Mouse (Mus musculus) myocyte (in vitro differentiated cells): ENCODE results near the gene Vav3. TPM values are rescaled to one million over a fixed set of nuclear protein-coding genes. Genes with fewer than 3 reads are reported as not detected.

Source experiments
- H3K27me3 ChIP-seq: one replicate; pipeline ENCODE4 v1.6.1; 2011; ENCODE audit not compliant: control insufficient read depth, insufficient read depth, insufficient read length
- H3K36me3 ChIP-seq: one replicate; pipeline ENCODE4 v1.6.1; 2011; ENCODE audit not compliant: control insufficient read depth, insufficient read depth
- H3K4me2 ChIP-seq: one replicate; pipeline ENCODE4 v1.6.1; 2011; ENCODE audit warnings: low read depth, control low read depth
- H3K4me3 ChIP-seq: one replicate; pipeline ENCODE4 v1.5.1; 2011; ENCODE audit warnings: mild to moderate bottlenecking, control low read depth, moderate library complexity
- H3K79me2 ChIP-seq: one replicate; pipeline ENCODE4 v1.6.1; 2011; ENCODE audit not compliant: control insufficient read depth, insufficient read depth
- H3ac ChIP-seq: one replicate; pipeline ENCODE4 v1.6.1; 2011; ENCODE audit not compliant: control insufficient read depth, insufficient read length
- CEBPB ChIP-seq: IDR thresholded peaks from 2 replicates; pipeline ENCODE4 v1.6.1; 2011; ENCODE audit warnings: mild to moderate bottlenecking, moderate library complexity; ENCODE audit not compliant: poor library complexity, insufficient read depth, severe bottlenecking
- E2F4 ChIP-seq: IDR thresholded peaks from one replicate; pipeline ENCODE4 v1.6.1; 2011; ENCODE audit warnings: mild to moderate bottlenecking, control low read depth, moderate library complexity; ENCODE audit not compliant: insufficient read depth
- MAX ChIP-seq: IDR thresholded peaks from one replicate; pipeline ENCODE4 v1.6.1; 2011; ENCODE audit warnings: low read depth, mild to moderate bottlenecking, control low read depth
- MYOD1 ChIP-seq, 3 experiments: IDR thresholded peaks; one replicate each; pipeline ENCODE4 v1.6.1; 2011; ENCODE audit warnings: control low read depth in 2 of 3, low read depth in 2 of 3, mild to moderate bottlenecking in 2 of 3, moderate library complexity in 1 of 3; ENCODE audit not compliant: insufficient read length in 2 of 3, control insufficient read depth in 1 of 3
- MYOG ChIP-seq, 3 experiments: IDR thresholded peaks; one replicate each; pipeline ENCODE4 v1.6.1; 2011; ENCODE audit warnings: control low read depth in 2 of 3, low read depth in 2 of 3, mild to moderate bottlenecking in 2 of 3; ENCODE audit not compliant: insufficient read length in 2 of 3, control insufficient read depth in 1 of 3, insufficient read depth in 1 of 3
- POLR2A ChIP-seq: IDR thresholded peaks from one replicate; pipeline ENCODE4 v1.6.1; 2011; ENCODE audit warnings: low read depth, mild to moderate bottlenecking, control low read depth, moderate library complexity; ENCODE audit not compliant: insufficient read length
- POLR2AphosphoS2 ChIP-seq: IDR thresholded peaks from one replicate; pipeline ENCODE4 v1.6.1; 2011; ENCODE audit warnings: low read depth, control low read depth; ENCODE audit not compliant: insufficient read length
- REST ChIP-seq: IDR thresholded peaks from one replicate; pipeline ENCODE4 v1.6.1; 2011; ENCODE audit warnings: mild to moderate bottlenecking, control low read depth, moderate library complexity; ENCODE audit not compliant: insufficient read depth, insufficient read length
- SRF ChIP-seq: IDR thresholded peaks from one replicate; pipeline ENCODE4 v1.6.1; 2011; ENCODE audit warnings: low read depth; ENCODE audit not compliant: control insufficient read depth, insufficient read length
- TCF12 ChIP-seq: IDR thresholded peaks from one replicate; pipeline ENCODE4 v1.6.1; 2011; ENCODE audit warnings: mild to moderate bottlenecking, control low read depth; ENCODE audit not compliant: poor library complexity, insufficient read depth, severe bottlenecking
- TCF3 ChIP-seq: IDR thresholded peaks from one replicate; pipeline ENCODE4 v1.6.1; 2011; ENCODE audit warnings: low read depth, control low read depth; ENCODE audit not compliant: insufficient read length
- USF1 ChIP-seq: IDR thresholded peaks from one replicate; pipeline ENCODE4 v1.6.1; 2011; ENCODE audit warnings: low read depth, mild to moderate bottlenecking, control low read depth, moderate library complexity
- polyA plus RNA-seq: library from polyadenylated mRNA; unstranded; fragments of >200 nt; fragmentation: generic; extraction: Trizol; gene quantifications from one replicate; pipeline ENCODE4 v1.2.1, GENCODE M21; 2012; ENCODE audit warnings: missing spikeins

Gene Vav3
- polyA plus RNA-seq, 1 experiment, result 0.95 TPM

DNA sequence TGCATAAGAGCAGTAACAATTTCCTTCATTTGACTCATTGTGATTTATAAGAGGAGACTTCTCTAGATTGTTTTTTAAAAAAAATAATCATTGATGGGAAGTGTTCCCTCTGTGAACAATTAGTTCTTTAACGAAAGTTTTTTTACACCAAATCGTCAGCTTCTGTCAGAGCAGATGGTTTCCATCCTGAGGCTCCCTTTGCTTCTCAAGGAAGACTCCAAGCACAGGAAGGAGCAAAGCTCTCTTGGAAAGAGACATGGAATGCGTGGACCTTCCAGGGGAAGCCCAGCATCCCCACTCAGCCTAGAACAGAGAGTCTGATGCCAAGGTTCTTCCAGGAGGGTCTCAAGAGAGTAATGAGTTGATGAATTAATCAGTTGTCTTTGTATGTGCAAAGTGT, 281.3 kb downstream of the Vav3 start:
- H3K4me3 ChIP-seq, result no peak overlapping the region
- H3ac ChIP-seq, result no peak overlapping the region
- no peaks in the 10 kb centered on the region for H3K79me2 ChIP-seq
- H3K4me2 ChIP-seq, result no peak overlapping the region
- H3K36me3 ChIP-seq, result no peaks in the 10 kb centered on the region
- TF ChIP-seq REST (no peak), MAX (no peak), TCF3 (no peak), CEBPB (no peak), POLR2A (no peak), MYOD1 (IDR thresholded peaks at IDR 0.05; ENCODE audit: control insufficient read depth in 1 of 3, insufficient read length in 2 of 3, low read depth in 2 of 3) (no peak), E2F4 (no peak), TCF12 (no peak), MYOG (IDR thresholded peaks at IDR 0.05; ENCODE audit: control insufficient read depth in 1 of 3, insufficient read depth in 1 of 3, insufficient read length in 2 of 3, low read depth in 2 of 3) (no peak), USF1 (no peak), POLR2AphosphoS2 (no peak), SRF (no peak)
- H3K27me3 ChIP-seq, result no peaks in the 10 kb centered on the region

DNA sequence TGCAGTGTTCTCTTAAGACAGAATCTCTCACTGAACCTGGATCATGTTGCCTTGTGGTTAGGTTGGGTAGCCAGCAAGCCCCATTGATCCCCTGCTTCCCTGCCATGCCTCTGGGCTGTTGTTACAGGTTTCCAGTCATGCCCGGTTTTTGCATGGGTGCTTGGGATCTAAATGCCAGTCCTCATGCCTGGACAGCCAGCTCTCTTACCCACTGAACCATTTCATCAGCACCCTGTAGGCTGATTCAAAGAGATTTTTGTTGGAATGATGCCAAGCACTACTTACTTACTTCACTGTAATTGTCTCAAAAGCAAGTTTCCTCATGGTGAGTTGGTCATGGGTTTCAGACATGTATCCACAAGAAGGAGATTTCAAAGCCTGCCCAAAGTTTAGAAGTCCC, 281.9 kb downstream of the Vav3 start:
- no peak overlapping the region for H3K4me3 ChIP-seq
- no peaks in the 10 kb centered on the region for H3K27me3 ChIP-seq
- TF ChIP-seq MYOG (IDR thresholded peaks at IDR 0.05; ENCODE audit: control insufficient read depth in 1 of 3, insufficient read depth in 1 of 3, insufficient read length in 2 of 3, low read depth in 2 of 3), result no peak
- no peak for TF ChIP-seq POLR2A
- TF ChIP-seq MYOD1 (IDR thresholded peaks at IDR 0.05; ENCODE audit: control insufficient read depth in 1 of 3, insufficient read length in 2 of 3, low read depth in 2 of 3), result no peak
- no peak for TF ChIP-seq POLR2AphosphoS2
- TF ChIP-seq USF1, result no peak
- no peak for TF ChIP-seq SRF
- TF ChIP-seq CEBPB, result no peak
- TF ChIP-seq E2F4, result no peak
- TF ChIP-seq REST, result no peak
- no peak for TF ChIP-seq TCF12
- TF ChIP-seq TCF3, result no peak
- TF ChIP-seq MAX, result no peak
- no peak overlapping the region for H3ac ChIP-seq
- no peaks in the 10 kb centered on the region for H3K36me3 ChIP-seq
- H3K4me2 ChIP-seq, result no peak overlapping the region
- no peaks in the 10 kb centered on the region for H3K79me2 ChIP-seq

DNA sequence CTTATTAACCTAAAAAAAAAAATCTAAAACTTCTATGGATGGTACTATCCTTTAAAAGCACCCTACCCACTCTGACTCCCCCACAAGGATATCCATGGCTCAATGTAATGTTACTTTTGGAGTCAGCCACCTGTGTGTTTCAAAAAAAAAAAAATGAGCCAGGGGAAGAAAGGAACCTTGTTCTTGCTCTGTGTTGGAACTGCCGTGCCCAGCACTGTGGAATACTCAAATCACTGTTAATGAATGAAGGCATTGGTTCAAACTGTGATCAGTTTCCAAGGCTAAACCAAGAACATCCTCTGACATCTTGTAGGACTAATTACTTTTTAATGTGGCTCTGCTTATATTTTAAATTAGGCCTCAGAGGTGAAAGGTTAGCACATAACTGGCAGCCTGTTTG, 282.4 kb downstream of the Vav3 start:
- Histone ChIP-seq H3K79me2 (no peaks in the 10 kb centered on the region), H3K27me3 (no peaks in the 10 kb centered on the region)
- no peak for TF ChIP-seq TCF12
- TF ChIP-seq CEBPB, result no peak
- TF ChIP-seq MAX, result no peak
- no peak for TF ChIP-seq MYOD1 (IDR thresholded peaks at IDR 0.05; ENCODE audit: control insufficient read depth in 1 of 3, insufficient read length in 2 of 3, low read depth in 2 of 3)
- TF ChIP-seq POLR2AphosphoS2, result no peak
- TF ChIP-seq SRF, result no peak
- TF ChIP-seq E2F4, result no peak
- no peak for TF ChIP-seq POLR2A
- TF ChIP-seq USF1, result no peak

DNA sequence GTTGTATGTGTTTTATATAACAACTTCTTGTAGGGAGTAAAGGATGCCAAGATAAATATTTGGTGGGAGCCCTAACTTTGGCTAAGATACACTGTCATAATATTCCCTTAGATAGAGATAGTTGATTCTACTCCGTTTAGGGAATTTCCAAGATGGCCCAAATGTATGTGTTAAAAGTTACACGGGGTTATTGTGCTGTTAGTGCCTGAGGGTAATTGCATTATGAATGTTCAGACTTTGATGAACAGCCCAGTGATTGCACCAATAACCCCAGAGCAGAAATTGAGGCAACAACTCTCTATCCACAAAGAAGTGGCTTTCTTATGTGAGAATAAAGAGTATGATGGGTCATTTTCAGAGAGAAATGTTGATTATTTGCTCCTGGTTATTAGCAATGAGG, 283.3 kb downstream of the Vav3 start:
- Histone ChIP-seq H3K27me3 (no peaks in the 10 kb centered on the region), H3K4me2 (no peak overlapping the region), H3K36me3 (peaks cover 3% of the 10 kb centered on the region), H3K4me3 (no peak overlapping the region), H3ac (no peak overlapping the region), H3K79me2 (no peaks in the 10 kb centered on the region)
- TF ChIP-seq MYOD1 (IDR thresholded peaks at IDR 0.05; ENCODE audit: control insufficient read depth in 1 of 3, insufficient read length in 2 of 3, low read depth in 2 of 3) (no peak), MAX (no peak), REST (no peak), TCF12 (no peak), SRF (no peak), USF1 (no peak), MYOG (IDR thresholded peaks at IDR 0.05; ENCODE audit: control insufficient read depth in 1 of 3, insufficient read depth in 1 of 3, insufficient read length in 2 of 3, low read depth in 2 of 3) (no peak), CEBPB (no peak), E2F4 (no peak), POLR2AphosphoS2 (no peak), TCF3 (no peak), POLR2A (no peak)

More for the DNA sequence above, 282.4 kb downstream of the Vav3 start:
- Histone ChIP-seq H3K4me2 (no peak overlapping the region), H3ac (no peak overlapping the region), H3K36me3 (no peaks in the 10 kb centered on the region), H3K4me3 (no peak overlapping the region)

DNA sequence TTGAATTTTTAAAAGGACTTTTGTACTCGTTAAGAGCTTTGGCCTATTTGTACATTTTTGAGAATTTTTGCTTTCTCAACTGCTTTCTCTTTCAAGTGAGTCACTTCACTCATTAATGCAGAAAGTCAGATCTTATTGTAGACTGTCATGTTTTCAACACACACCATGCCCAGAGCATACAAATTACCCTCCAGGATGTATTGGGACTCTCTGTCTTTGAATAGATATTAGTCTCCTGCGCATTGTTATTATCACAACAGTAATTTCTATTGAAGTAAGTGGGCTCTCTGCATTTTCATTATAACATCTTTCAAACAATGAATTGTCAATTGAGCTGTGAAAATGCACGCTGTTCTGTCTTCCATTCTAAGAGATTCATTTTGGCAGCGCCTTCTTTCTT, 295.6 kb downstream of the Vav3 start:
- no peak overlapping the region for H3ac ChIP-seq
- no peaks in the 10 kb centered on the region for H3K36me3 ChIP-seq
- H3K79me2 ChIP-seq, result no peaks in the 10 kb centered on the region
- H3K4me3 ChIP-seq, result no peak overlapping the region
- no peak for TF ChIP-seq TCF3
- TF ChIP-seq USF1, result no peak
- no peak for TF ChIP-seq MYOG (IDR thresholded peaks at IDR 0.05; ENCODE audit: control insufficient read depth in 1 of 3, insufficient read depth in 1 of 3, insufficient read length in 2 of 3, low read depth in 2 of 3)
- no peak for TF ChIP-seq MYOD1 (IDR thresholded peaks at IDR 0.05; ENCODE audit: control insufficient read depth in 1 of 3, insufficient read length in 2 of 3, low read depth in 2 of 3)
- no peak for TF ChIP-seq CEBPB
- TF ChIP-seq POLR2A, result no peak
- no peak for TF ChIP-seq POLR2AphosphoS2
- no peak for TF ChIP-seq TCF12
- no peak for TF ChIP-seq REST
- no peak for TF ChIP-seq E2F4
- TF ChIP-seq SRF, result no peak
- no peak for TF ChIP-seq MAX
- H3K27me3 ChIP-seq, result no peaks in the 10 kb centered on the region
- H3K4me2 ChIP-seq, result no peak overlapping the region
